Mouse (Mus musculus): ENCODE measurements around the gene Entpd5.

DNA sequence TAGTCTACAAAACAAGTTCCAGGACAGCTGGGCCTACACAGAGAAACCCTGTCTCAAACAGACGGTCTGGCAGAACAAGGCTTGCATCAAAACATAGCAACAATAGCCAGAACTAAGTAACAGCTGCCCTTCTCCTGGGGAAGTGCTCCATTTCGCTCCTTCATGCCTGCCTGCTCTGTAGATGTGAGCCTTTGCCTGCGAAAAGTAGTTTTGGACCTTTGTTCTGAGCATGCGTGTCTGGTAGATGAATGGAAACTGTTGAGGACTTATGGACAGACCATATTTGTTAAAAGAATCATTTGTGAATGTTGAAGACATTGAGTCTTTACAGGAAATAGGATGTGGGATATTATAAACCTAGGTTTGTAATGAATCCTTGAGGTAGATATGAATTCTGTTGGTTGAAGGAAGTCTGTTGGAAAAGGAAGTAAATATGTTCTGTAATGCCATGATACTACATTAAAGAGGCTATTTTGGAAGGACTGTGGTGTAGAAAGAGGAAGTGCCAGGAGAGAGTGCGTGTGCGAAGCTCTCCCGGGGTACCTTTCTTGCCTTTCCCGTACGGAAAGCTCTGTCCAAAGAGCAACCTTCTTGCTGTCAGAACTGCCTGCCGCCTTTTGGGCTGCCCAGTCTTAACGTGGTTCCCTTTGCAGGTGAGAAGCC is 71.7 kb downstream of the Entpd5 start:
- TF ChIP-seq POLR2A (IDR thresholded peaks at IDR 0.05; ENCODE audit: borderline replicate concordance, extremely low read depth, low read depth, low read length): no peak
- TF ChIP-seq CTCF (IDR thresholded peaks at IDR 0.05; ENCODE audit: insufficient read depth, low read length): no peak
